Mouse (Mus musculus): ENCODE data around the gene Pex11g.

- no peak for TF ChIP-seq CTCF (IDR thresholded peaks at IDR 0.05; ENCODE audit: low read depth, low read length)
- TF ChIP-seq POLR2A (IDR thresholded peaks at IDR 0.05; ENCODE audit: borderline replicate concordance, low read depth, low read length) = no peak
Observed at GRCm38 (mm10) chr8:3483546-3483945, 16.1 kb upstream of the Pex11g start.

Measured in bone marrow macrophage, adult 2 months (primary cell).